Mouse (Mus musculus) embryo, embryonic 10 days (tissue): Measurements from ENCODE around the gene Rhd.

Source experiments
- DNase-seq: peaks from one replicate; pipeline ENCODE4 v3.0.0-alpha.2; 2015; ENCODE audit warnings: low spot score

Gene Rhd

GRCm38 (mm10) chr4:134913413-134913812 is 49.1 kb downstream of the Rhd start:
- DNase-seq = peak; percentile 80

DNA sequence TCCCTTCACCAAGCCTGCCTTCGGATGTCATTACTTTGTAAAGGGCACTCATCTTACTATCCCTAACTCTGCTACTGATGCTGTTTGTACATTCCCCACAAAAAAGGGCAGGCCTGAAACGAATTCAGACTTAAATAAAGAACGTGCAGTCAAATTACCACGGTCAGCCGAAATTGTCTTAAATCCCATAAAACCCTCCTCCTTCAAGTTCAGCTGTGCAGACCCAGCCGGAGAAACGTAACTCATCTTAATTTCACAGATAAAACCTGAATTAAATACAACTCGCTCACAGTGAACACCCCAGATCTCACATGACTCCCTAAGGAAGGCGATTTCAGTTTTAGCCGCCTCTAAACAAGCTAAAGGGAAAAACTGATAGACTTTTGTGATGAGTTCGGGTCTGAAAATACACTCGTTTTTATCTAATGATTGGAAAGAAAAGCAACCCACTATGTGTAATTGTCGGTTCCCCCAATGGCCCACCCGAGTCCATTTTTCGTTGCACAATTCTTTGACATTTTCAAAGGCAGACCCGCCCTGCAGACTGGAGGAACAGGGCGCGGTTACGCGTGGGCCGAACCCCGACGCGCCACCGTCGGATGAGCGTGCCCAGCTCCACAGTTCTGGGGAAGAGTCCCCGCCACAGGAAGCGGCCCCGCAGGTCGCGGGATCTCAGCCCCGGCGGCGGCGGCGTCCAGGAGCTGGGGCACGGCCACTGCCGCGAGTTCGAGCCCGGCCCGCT is 50.0 kb downstream of the Rhd start:
- no peak for DNase-seq

GRCm38 (mm10) chr4:134914864-134915209 is 50.5 kb downstream of the Rhd start, which contains the start of gene Tmem50a:
Gene Tmem50a (minus strand): TSS chr4:134915024.
- peak; percentile 97 for DNase-seq

- no peak for DNase-seq
Observed at GRCm38 (mm10) chr4:134915223-134916050, 51.1 kb downstream of the Rhd start.

- no peak for DNase-seq
Observed at GRCm38 (mm10) chr4:134917194-134917593, 52.9 kb downstream of the Rhd start.

GRCm38 (mm10) chr4:134918381-134918780 is 54.0 kb downstream of the Rhd start:
- DNase-seq = no peak

- DNase-seq = no peak
Observed at GRCm38 (mm10) chr4:134919733-134920540, 55.6 kb downstream of the Rhd start.

- DNase-seq = no peak
Observed at GRCm38 (mm10) chr4:134920631-134921030, 56.3 kb downstream of the Rhd start.

DNA sequence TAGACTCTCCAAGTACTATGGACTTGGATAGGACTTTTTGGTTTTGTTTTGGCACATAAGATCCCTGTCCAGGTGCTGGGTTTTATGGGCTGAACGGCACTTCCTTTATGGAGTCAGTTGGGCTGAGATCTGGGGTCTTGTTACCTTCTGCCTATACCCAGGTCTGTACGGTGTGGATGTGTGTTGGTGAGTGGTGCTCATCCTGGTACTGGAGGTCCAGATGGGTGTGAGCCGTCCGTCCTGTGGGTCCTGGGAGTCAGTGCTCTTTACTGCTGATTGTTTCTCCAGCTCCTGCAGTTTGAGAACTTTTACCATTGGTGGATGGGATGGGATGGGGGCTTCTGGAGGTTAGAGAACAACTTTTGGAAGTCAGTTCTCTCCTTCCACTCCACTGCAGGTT is 57.4 kb downstream of the Rhd start:
- DNase-seq = no peak

DNA sequence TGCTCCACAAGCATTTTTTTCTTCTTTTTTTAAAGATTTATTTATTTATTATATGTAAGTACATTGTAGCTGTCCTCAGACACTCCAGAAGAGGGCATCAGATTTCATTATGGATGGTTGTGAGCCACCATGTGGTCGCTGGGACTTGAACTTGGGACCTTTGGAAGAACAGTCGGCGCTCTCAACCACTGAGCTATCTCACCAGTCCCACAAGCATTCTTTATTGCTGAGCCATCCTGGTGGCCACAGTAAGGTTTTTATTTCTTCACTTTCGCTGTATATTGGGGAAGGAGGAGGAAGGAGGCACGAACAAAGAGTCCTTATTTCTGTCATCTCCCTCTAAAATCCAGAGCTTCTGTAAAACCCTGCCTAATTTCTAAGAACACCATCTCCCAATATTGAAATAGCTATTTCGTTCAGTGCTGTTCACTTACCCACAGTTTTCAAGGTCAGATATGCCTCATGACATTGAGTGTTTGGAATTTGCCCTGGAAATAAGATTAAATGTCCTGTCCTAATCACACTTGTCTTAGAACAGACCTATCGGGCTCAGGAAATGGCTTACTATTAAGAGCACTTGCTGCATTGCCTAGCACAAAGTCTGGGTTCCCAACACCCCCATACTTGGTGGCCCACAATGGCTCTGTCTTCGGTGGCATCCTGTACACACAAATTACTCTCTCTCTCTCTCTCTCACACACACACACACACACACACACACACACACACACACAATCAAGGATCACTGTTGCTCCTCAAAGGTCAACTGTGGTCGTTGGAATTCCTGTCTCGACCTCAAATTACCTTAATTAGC is 58.0 kb downstream of the Rhd start:
- DNase-seq = peak; percentile 20

GRCm38 (mm10) chr4:134922925-134923244 is 58.5 kb downstream of the Rhd start:
- DNase-seq = peak; percentile 79

- peak; percentile 100 for DNase-seq
Observed at GRCm38 (mm10) chr4:134923258-134924018, 59.1 kb downstream of the Rhd start, which contains the start of gene Rsrp1. Gene Rsrp1 (plus strand): TSS chr4:134923592.

DNA sequence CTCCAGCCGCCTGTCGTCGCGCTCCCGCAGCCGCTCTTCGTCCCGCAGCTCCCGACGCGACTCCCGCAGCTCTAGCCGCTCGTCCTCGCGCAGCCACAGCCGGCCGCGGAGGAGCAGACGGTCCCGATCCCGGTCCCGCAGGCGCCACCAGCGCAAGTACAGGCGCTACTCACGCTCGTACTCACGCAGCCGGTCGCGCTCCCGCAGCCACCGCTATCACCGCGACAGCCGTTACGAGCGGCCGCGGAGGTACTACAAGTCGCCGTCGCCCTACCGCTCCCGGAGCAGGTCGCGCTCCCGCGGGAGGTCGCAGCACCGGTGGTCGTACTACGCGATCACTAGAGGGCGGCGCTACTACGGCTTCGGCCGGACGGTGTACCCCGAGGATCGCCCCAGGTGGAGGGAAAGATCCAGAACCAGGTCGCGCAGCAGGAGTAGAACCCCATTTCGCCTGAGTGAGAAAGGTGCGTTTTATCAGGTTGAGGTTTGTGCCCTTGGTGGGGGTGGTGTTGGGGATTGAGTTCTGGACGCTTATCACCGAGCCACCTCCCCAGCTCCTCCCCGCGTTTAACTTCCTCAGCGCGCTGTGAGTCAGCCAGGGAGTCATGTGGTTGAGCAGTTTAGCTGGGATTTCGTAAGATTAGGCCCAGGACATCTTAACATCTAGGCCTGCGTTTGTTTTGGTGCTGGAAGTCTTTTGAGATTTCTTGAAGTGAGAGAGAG is 59.8 kb downstream of the Rhd start:
- DNase-seq = peak; percentile 62

DNA sequence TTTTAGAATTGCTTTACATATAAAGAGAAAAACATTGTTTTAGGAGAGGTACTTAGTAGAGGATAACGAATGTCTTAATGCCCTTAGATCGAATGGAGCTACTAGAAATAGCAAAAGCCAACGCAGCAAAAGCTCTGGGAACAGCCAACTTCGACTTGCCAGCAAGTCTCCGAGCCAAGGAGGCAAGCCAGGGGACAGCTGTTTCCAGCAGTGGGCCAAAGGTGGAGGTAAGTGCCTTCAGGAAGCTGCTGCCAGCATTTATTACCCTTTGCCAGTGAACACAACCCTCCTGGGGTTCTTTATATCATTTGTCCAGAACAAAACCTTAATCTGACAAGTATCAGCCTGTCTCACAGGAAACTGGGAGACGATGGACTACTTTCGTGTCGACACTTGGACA is 60.9 kb downstream of the Rhd start:
- no peak for DNase-seq

- DNase-seq = no peak
Observed at GRCm38 (mm10) chr4:134927815-134928463, 63.6 kb downstream of the Rhd start.

DNA sequence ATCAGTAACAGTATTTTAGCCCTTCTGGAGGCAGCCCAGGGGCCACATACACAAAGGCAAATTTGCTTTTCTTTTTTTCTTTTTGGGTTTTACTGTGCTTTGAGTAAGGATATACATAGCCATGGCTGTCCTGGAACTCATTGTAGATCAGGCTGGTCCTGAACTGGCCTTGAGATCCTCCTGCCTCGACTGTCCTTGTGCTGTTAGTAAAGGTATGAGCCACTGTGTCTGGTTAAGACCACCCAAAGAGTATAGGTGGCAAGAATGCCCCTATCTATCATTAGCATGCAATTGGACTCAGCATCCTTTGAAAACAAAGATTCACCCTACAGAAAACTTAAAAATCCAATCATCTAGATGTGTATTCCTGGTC is 64.1 kb downstream of the Rhd start:
- DNase-seq = no peak

DNA sequence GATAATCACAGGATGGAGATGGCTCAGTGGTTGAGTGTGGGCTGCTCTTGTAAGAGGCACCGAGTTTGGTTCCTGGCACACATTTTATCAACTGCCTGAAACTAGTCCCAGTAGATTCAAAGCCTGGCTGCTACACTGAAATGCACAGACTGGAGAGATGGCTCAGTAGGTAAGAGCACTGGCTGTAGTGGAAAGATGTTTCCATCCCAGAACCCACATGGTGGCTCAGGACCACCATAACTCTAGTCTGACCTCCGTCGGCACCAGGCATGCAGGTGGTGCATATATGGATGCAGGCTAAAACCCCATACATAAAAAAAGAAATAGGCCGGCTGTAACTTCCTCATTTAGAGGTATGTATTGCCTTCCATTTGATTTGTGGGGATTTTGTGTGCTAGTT is 65.2 kb downstream of the Rhd start:
- DNase-seq = no peak

DNA sequence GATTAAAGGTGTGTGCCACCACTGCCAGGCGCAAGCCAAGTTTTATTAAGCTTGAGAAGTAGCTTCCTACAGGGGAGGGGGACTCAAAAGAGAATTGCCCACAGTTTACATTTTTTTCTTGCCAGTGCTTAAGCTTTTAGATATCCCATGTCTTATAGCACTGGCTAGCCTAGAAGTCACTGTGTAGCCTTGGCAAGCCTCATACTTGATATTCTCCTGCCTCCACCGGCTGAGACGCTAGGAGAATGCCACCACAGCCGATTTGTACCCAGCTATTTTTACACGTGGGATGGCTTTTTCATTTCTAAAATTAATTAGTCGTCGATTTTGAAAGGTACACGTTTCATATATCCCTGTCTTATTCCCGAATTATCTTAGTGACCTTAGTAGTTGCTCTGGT is 65.9 kb downstream of the Rhd start:
- no peak for DNase-seq

- DNase-seq = peak; percentile 96
Observed at GRCm38 (mm10) chr4:134930684-134931481, 66.5 kb downstream of the Rhd start, which contains the start of gene Syf2. Gene Syf2 (plus strand): TSS chr4:134930898.
